Mouse (Mus musculus) hindbrain, embryonic 10.5 days (tissue): Measurements from ENCODE around the gene Soga3. TPM values are rescaled to one million over a fixed set of nuclear protein-coding genes. Genes with fewer than 3 reads are reported as not detected.

Source experiments
- DNase-seq: peaks from one replicate; pipeline ENCODE4 v3.0.0-alpha.2; 2017; ENCODE audit warnings: low spot score
- H3K27ac ChIP-seq: fragments of 300-500 bp; sonication (generic); 2 replicates; pipeline ENCODE4 v1.5.1; 2016; ENCODE audit warnings: mild to moderate bottlenecking, moderate library complexity
- H3K27me3 ChIP-seq: fragments of 300-500 bp; sonication (generic); 2 replicates; pipeline ENCODE4 v1.6.1; 2016; ENCODE audit warnings: mild to moderate bottlenecking; ENCODE audit not compliant: poor library complexity, insufficient read depth, severe bottlenecking
- H3K36me3 ChIP-seq: fragments of 300-500 bp; sonication (generic); 2 replicates; pipeline ENCODE4 v1.6.1; 2016; ENCODE audit warnings: mild to moderate bottlenecking, moderate library complexity
- H3K4me1 ChIP-seq: fragments of 300-500 bp; sonication (generic); replicated peaks from 2 replicates; pipeline ENCODE4 v1.6.1; 2016; ENCODE audit warnings: mild to moderate bottlenecking
- H3K4me3 ChIP-seq: fragments of 300-500 bp; sonication (generic); 2 replicates; pipeline ENCODE4 v1.5.1; 2016; ENCODE audit warnings: mild to moderate bottlenecking, moderate library complexity
- H3K9me3 ChIP-seq: fragments of 300-500 bp; sonication (generic); 2 replicates; pipeline ENCODE4 v1.6.1; 2016; ENCODE audit warnings: mild to moderate bottlenecking, moderate library complexity
- WGBS: fragments of 180-500 bp; shearing (Covaris S2); methylation state at CpG from one replicate; pipeline ENCODE4 v1.1.7; 2016; 5-methylcytosine and 5-hydroxymethylcytosine counted together
- polyA plus RNA-seq: library from polyadenylated mRNA; unstranded; fragments of >200 nt; fragmentation: Nextera tagmentation; extraction: Ambion mirVana; gene quantifications from 2 replicates; pipeline ENCODE4 v1.2.1, GENCODE M21; 2016

Soga3 gene
- polyA plus RNA-seq, 1 experiment from 2014 or later: 31.6 TPM

DNA sequence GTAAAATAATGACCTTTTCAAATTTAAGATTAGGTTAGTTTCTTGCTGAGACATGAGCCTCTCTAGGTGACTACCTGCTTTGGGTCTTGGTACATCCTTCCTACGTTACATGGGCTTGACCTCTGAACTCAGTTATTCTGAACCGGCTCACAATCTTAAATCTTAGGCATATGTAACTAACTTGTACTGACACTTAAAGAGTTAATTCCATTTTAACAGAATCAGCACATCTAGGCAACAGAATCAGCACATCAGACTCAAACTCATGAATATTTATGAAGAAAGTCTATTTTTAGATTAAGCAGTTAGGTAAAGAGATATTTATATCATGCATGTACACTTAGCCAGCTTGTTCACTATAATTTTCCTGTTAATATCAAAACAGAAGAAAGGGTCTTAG, 73.8 kb downstream of the Soga3 start:
- peaks cover 11% of the 10 kb centered on the region for H3K36me3 ChIP-seq
- no peak overlapping the region for H3K4me3 ChIP-seq
- no peaks in the 10 kb centered on the region for H3K9me3 ChIP-seq
- no peaks in the 10 kb centered on the region for H3K27me3 ChIP-seq
- no peak overlapping the region for H3K27ac ChIP-seq
- H3K4me1 ChIP-seq: no peaks in the 10 kb centered on the region
- no peak for DNase-seq
- 68% methylated on average over 2 of the region's 2 CpGs for WGBS

DNA sequence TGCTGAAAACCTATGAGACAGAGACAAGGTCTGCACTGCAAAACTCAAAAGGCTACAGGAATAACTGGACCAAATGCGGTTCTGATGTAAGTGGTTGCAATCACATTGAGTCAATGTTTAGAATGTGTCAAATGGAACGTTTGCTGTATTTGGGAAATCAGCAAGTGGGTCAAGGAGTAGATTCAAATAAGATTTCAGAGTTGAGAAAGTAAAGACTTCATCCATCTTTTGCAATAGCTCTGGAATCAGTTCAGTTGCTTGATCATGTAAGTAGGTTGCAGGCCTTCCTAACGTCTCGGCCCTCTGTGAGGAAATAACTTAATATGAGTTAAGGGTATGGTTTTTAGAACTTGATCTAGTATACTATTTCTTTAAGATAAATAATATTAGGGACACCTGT, 81.7 kb downstream of the Soga3 start:
- Histone ChIP-seq H3K4me1 (no peaks in the 10 kb centered on the region), H3K4me3 (no peak overlapping the region), H3K27me3 (no peaks in the 10 kb centered on the region), H3K9me3 (no peaks in the 10 kb centered on the region), H3K36me3 (peaks cover 67% of the 10 kb centered on the region), H3K27ac (no peak overlapping the region)
- whole genome bisulfite sequencing: 90% methylated on average over 4 of the region's 4 CpGs
- DNase-seq: no peak

DNA sequence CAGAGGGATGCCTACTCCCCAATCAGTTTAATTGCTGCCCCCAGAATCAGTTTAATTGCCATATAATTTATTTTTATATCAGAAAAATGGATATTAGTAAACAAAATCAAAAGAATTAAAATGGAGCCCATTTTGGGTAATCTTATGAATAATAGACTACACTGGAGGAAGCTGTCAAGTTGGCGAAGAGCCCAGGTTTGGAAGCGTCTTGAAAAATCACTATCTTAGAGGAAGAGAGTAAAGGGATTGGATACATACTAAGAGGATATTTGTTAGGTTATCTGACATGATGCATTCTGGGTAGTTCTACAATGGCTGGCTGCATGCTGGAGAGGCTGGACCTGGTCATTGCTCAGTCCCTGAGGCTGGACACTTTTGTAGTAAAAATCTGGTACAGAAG, 87.6 kb downstream of the Soga3 start:
- WGBS: 91% methylated on average over 2 of the region's 2 CpGs
- no peak overlapping the region for H3K27ac ChIP-seq

More for the DNA sequence above, 87.6 kb downstream of the Soga3 start:
- no peaks in the 10 kb centered on the region for H3K9me3 ChIP-seq
- no peaks in the 10 kb centered on the region for H3K27me3 ChIP-seq
- no peaks in the 10 kb centered on the region for H3K4me1 ChIP-seq
- no peak overlapping the region for H3K4me3 ChIP-seq
- H3K36me3 ChIP-seq: peaks cover 31% of the 10 kb centered on the region
- no peak for DNase-seq

Other genes with a start within 250 kb of the Soga3 start
- gene 2310057J18Rik, start 157.5 kb upstream of the Soga3 start, polyA plus RNA-seq: not detected in 2 replicates
- 0.90 and 1.00 TPM in 2 replicates for gene Gm49353, start 55.1 kb downstream of the Soga3 start, polyA plus RNA-seq
- gene 9330159F19Rik, start 67.8 kb downstream of the Soga3 start, polyA plus RNA-seq: 3.5 and 5.1 TPM in 2 replicates
- 20.2 and 27.8 TPM in 2 replicates for gene Echdc1, start 169.3 kb downstream of the Soga3 start, polyA plus RNA-seq
- 44.8 and 48.9 TPM in 2 replicates for gene Rnf146, start 218.6 kb downstream of the Soga3 start, polyA plus RNA-seq